Mouse (Mus musculus) limb, embryonic 14.5 days (tissue): ENCODE data around the gene Celf2. TPM values are rescaled to one million over a fixed set of nuclear protein-coding genes. Genes with fewer than 3 reads are reported as not detected.

ENCODE experiments used
- ATAC-seq: fragments of 200-750 bp; cut with Nextera tagmentation; 2 replicates; pipeline ENCODE4 v1.8.0; 2017; ENCODE audit warnings: low read depth, moderate number of reproducible peaks, moderate TSS enrichment; ENCODE audit not compliant: low FRiP score
- DNase-seq: peaks from one replicate; pipeline ENCODE4 v3.0.0-alpha.2; 2015; ENCODE audit warnings: low spot score
- H3K27ac ChIP-seq: fragments of 300-500 bp; sonication (generic); replicated peaks from 2 replicates; pipeline ENCODE4 v1.5.1; 2014; ENCODE audit warnings: low read depth, mild to moderate bottlenecking, low read length, moderate library complexity, mixed read lengths
- H3K27me3 ChIP-seq: fragments of 300-500 bp; sonication (generic); 2 replicates; pipeline ENCODE4 v1.6.1; 2014; ENCODE audit warnings: low read length, mixed read lengths; ENCODE audit not compliant: control insufficient read depth, insufficient read depth
- H3K36me3 ChIP-seq: fragments of 300-500 bp; sonication (generic); 2 replicates; pipeline ENCODE4 v1.6.1; 2014; ENCODE audit warnings: mild to moderate bottlenecking, low read length, moderate library complexity, mixed read lengths; ENCODE audit not compliant: control insufficient read depth, insufficient read depth
- H3K4me1 ChIP-seq: fragments of 300-500 bp; sonication (generic); 2 replicates; pipeline ENCODE4 v1.6.1; 2014; ENCODE audit warnings: antibody characterized with exemption, low read length, mixed read lengths; ENCODE audit not compliant: control insufficient read depth, insufficient read depth
- H3K4me2 ChIP-seq: fragments of 300-500 bp; sonication (generic); replicated peaks from 2 replicates; pipeline ENCODE4 v1.6.1; 2014; ENCODE audit warnings: low read depth, mild to moderate bottlenecking, low read length, moderate library complexity; ENCODE audit not compliant: severe bottlenecking
- H3K4me3 ChIP-seq: fragments of 300-500 bp; sonication (generic); replicated peaks from 2 replicates; pipeline ENCODE4 v1.5.1; 2014; ENCODE audit warnings: low read length
- H3K9ac ChIP-seq: fragments of 300-500 bp; sonication (generic); 2 replicates; pipeline ENCODE4 v1.6.1; 2014; ENCODE audit warnings: mild to moderate bottlenecking, low read depth, low read length, moderate library complexity; ENCODE audit not compliant: severe bottlenecking
- H3K9me3 ChIP-seq: fragments of 300-500 bp; sonication (generic); 2 replicates; pipeline ENCODE4 v1.6.1; 2016; ENCODE audit warnings: low read length; ENCODE audit not compliant: control insufficient read depth
- POLR2A ChIP-seq: fragments of 200-500 bp; IDR thresholded peaks from 2 replicates; pipeline ENCODE4 v1.8.0; 2012; ENCODE audit warnings: inconsistent platforms, mild to moderate bottlenecking, moderate library complexity, borderline replicate concordance; ENCODE audit not compliant: insufficient read depth, insufficient read length; ENCODE audit errors: extremely low read depth
- WGBS: fragments of 180-500 bp; shearing (Covaris S2); extraction: QIAGEN DNeasy Blood & Tissue Kit; methylation state at CpG from one replicate; pipeline ENCODE4 v1.1.7; 2014; 5-methylcytosine and 5-hydroxymethylcytosine counted together
- polyA plus RNA-seq, 2 experiments: library from polyadenylated mRNA; depleted of rRNA in 1 of 2; stranded (reverse) in 1 of 2; unstranded in 1 of 2; fragments of >200 nt; fragmentation: Nextera tagmentation in 1 of 2; extraction: Ambion mirVana in 1 of 2; gene quantifications; 2 replicates each; pipeline versions ENCODE4 v1.2.1 to v1.2.3; 2012 to 2014

Celf2 gene
- polyA plus RNA-seq, 2 experiments = 55.3 to 75.1 TPM

DNA sequence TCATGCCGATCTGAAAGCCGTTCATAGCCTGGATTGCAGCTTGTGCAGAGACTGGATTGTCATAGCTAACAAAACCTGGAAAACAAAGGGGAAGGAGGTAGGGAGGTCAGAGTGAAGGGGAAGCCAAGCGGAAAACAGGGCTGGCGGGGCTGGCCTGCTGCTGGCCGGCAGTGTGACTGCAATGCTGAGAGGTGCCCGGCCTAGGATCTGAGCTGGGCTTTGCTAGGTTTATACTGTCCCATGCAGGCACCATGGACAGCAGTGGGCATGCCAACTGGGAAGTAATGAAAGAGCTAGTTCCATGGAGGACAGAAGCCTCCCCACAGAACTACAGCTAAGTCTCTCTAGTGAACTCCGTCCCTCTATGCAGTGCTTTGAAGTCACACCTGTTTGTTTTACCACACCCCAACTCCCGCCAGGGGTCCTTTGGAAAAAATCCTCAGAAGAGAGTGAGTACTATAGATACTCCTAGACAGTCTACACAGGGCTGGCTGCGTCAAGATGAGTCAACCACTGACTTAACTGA lies 962.2 kb downstream of the Celf2 start:
- no peak overlapping the region for H3K4me2 ChIP-seq
- H3K9me3 ChIP-seq = no peaks in the 10 kb centered on the region
- no peaks in the 10 kb centered on the region for H3K4me1 ChIP-seq
- H3K27me3 ChIP-seq = no peaks in the 10 kb centered on the region
- ATAC-seq = no peak; the same call in 1 of the 2 replicates
- DNase-seq = no peak
- no peaks in the 10 kb centered on the region for H3K36me3 ChIP-seq
- H3K4me3 ChIP-seq = no peak overlapping the region
- H3K9ac ChIP-seq = no peak overlapping the region
- WGBS = 70% methylated on average over 9 of the region's 9 CpGs
- no peak overlapping the region for H3K27ac ChIP-seq
- TF ChIP-seq POLR2A = no peak

DNA sequence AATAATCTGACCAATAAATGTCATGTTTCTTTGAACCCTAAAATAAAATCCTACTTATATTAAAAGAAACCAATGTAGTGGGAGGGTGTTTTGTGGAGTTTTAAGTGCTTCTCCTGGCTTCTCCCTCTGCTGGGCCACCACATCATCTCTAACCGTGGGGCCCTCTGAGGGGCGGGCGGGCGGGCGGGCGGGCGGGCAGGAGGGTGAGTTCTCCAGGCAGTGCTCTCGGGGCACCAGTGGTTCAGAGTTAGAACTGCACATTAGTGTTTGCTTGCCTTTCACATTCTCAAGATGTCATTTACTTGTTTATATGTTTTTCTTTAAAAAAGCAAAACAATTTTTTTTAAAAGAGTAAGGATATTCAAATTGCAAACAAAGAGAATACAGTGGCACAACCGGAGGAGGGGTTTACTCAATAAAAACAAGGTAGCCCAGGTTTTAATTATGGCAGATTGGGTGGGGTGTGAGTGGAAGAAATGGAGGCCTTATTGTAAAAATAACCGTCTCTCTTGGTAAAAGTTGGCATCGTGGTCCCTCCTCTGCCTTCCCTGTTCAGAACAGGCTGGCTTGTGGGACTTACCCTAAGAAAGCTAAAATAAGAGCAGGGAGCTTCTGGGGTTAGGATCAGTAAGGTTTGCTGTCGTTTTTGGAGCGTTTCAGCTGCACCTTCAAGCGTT lies 962.8 kb downstream of the Celf2 start:
- no peak overlapping the region for H3K27ac ChIP-seq
- H3K4me1 ChIP-seq = no peaks in the 10 kb centered on the region
- H3K4me3 ChIP-seq = no peak overlapping the region
- H3K9me3 ChIP-seq = no peaks in the 10 kb centered on the region
- no peak for TF ChIP-seq POLR2A
- DNase-seq (no peak), ATAC-seq (no peak)
- 59% methylated on average over 14 of the region's 14 CpGs for WGBS
- no peak overlapping the region for H3K9ac ChIP-seq
- H3K36me3 ChIP-seq = no peaks in the 10 kb centered on the region
- H3K4me2 ChIP-seq = no peak overlapping the region
- no peaks in the 10 kb centered on the region for H3K27me3 ChIP-seq

DNA sequence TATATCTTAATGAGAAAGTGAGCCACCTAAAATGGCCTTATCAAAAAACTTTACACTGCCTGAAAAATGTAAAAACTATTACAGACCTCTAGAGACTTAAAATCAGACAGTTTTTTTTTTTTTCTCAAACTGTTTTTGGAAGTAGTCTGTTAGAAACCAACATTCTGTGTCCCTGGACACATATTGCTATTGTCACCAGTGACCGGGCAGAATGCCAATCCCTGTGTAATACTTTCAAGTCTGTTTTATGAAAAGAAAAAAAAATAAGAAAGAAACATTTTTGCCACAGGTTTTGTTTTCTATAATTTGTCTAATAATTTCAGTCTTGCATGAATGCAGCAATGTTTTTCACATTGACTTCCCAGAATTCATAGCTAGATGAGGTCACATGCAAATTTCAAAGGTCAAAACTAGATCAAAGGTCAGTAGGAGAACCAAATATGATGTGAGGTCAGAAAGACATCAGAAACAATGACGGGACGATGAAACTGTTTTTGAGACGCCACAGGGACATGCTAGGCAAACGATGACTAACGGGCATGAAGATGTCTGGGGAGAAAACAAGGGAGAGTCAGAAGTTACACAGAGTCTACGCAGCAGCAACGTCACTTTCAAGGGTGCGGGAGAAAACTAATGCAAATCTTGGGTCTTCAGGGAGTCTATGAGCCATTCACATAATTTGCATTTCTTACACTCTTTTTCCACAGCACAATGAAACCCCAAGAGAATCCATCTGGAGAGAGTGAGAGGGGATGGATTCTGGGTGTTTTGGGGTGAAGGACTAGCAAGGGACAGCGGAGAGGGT lies 964.0 kb downstream of the Celf2 start:
- no peak overlapping the region for H3K4me2 ChIP-seq
- H3K36me3 ChIP-seq = no peaks in the 10 kb centered on the region
- 87% methylated on average over 10 of the region's 10 CpGs for WGBS
- ATAC-seq = no peak
- no peak overlapping the region for H3K9ac ChIP-seq
- H3K27me3 ChIP-seq = no peaks in the 10 kb centered on the region
- no peak for TF ChIP-seq POLR2A
- H3K4me3 ChIP-seq = no peak overlapping the region
- no peaks in the 10 kb centered on the region for H3K9me3 ChIP-seq
- peak; percentile 11 for DNase-seq
- H3K4me1 ChIP-seq = no peaks in the 10 kb centered on the region
- no peak overlapping the region for H3K27ac ChIP-seq

DNA sequence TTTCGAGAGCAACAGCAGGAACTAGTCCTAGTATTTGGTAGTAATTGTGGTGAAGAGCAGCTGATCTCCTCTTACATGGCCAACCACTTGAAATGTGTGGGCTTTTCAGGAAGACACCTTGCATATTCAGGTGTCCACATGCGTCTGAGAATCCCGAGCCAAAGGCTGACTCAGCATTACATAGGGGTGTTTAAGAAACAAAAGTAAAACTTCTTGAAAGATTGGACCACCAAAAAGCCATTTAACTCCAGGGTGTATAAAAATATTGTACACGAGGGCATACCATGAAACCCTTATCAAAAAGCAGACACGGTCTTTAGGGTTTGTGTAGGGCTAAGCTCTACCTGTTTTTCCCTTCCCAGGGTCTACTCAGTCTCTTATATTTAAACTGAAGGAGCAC lies 965.7 kb downstream of the Celf2 start:
- Histone ChIP-seq H3K9me3 (no peaks in the 10 kb centered on the region), H3K27ac (no peak overlapping the region), H3K27me3 (no peaks in the 10 kb centered on the region), H3K9ac (no peak overlapping the region; the same call in 1 of the 2 replicates), H3K36me3 (no peaks in the 10 kb centered on the region), H3K4me2 (no peak overlapping the region), H3K4me3 (no peak overlapping the region), H3K4me1 (no peaks in the 10 kb centered on the region)
- DNase-seq (no peak), ATAC-seq (no peak)
- TF ChIP-seq POLR2A = no peak
- WGBS = 82% methylated on average over 5 of the region's 5 CpGs

DNA sequence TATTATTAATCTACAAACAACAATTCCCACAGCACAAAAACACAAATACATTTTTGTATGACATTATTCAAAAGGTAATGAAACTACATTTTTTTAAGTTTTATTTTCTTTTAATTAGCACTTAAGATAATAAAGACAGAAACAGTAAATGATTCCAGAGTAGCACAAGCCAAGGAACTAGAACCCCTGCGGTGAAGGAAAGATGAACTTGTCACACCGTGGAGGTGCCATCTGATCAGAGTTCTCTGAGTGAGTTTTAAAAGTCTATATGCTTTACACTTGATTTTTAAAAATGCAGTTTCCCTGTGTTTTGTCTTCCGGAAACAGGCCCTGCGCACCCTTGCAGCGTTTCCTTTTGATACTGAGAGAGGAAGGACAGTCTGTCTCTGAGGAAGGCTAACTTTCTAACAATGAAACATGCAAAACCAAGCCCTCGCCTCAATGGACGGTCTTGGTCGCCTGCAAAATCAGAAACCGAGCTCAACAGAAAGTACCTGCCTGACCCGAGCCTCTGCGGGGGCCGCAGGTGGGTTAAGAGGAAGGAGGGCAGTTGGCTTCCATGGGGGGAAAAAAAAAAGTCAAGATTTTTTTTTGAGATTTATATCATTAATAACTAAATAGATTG lies 966.7 kb downstream of the Celf2 start:
- Histone ChIP-seq H3K9ac (no peak overlapping the region), H3K4me3 (no peak overlapping the region), H3K4me2 (no peak overlapping the region), H3K36me3 (no peaks in the 10 kb centered on the region), H3K27ac (no peak overlapping the region), H3K27me3 (no peaks in the 10 kb centered on the region), H3K9me3 (no peaks in the 10 kb centered on the region), H3K4me1 (no peaks in the 10 kb centered on the region)
- DNase-seq = no peak
- TF ChIP-seq POLR2A = no peak
- ATAC-seq = no peak
- 80% methylated on average over 12 of the region's 12 CpGs for WGBS
